Mouse (Mus musculus) left cerebral cortex, postnatal 10 days (tissue): ENCODE measurements at regions not wholly inside any gene's neighbourhood (a gene's known extent, or its start where the extent isn't known, plus 50 kb on each side); places are given as distances from the start of the nearest gene placed in this dataset.
A peak's percentile ranks its signal among the peaks of the same experiment; 100 is the strongest.

Source experiments
- DNase-seq, 2 experiments: peaks; one replicate each; pipeline ENCODE4 v3.0.0; 2021 to 2022; ENCODE audit warnings: low spot score in 2 of 2, mixed read lengths in 1 of 2; ENCODE audit errors: extremely low spot score in 1 of 2
- intact Hi-C: fragments of 180-260 bp; cut with DNase I; formaldehyde crosslinking; loops from one replicate; pipeline ENCODE4 v1.15.1; 2025

GRCm38 (mm10) chr15:51074196-51074595, 2810.5 kb upstream of the Gm7489 start:
- DNase-seq = no peak
- intact Hi-C loops = no loop called here

- intact Hi-C loops = no loop called here
- no peak for DNase-seq
These were observed 2800.9 kb upstream of the Gm7489 start for GRCm38 (mm10) chr15:51083677-51084322.

- intact Hi-C loops = no loop called here
These were observed 2791.8 kb upstream of the Gm7489 start for GRCm38 (mm10) chr15:51092936-51093335.

GRCm38 (mm10) chr15:51103948-51104347, 2780.8 kb upstream of the Gm7489 start:
- no peak for DNase-seq
- intact Hi-C loops = no loop called here

More at GRCm38 (mm10) chr15:51092936-51093335, 2791.8 kb upstream of the Gm7489 start:
- no peak for DNase-seq

GRCm38 (mm10) chr15:51104362-51104761, 2780.3 kb upstream of the Gm7489 start:
- no peak for DNase-seq
- intact Hi-C loops = no loop called here

GRCm38 (mm10) chr15:51104796-51105195, 2779.9 kb upstream of the Gm7489 start:
- no peak for DNase-seq
- intact Hi-C loops = no loop called here

GRCm38 (mm10) chr15:51105359-51106008, 2779.2 kb upstream of the Gm7489 start:
- intact Hi-C loops = no loop called here
- no peak for DNase-seq

- no peak for DNase-seq
- intact Hi-C loops = no loop called here
These were observed 2774.5 kb upstream of the Gm7489 start for GRCm38 (mm10) chr15:51110186-51110585.

GRCm38 (mm10) chr15:51125896-51126295, 2758.8 kb upstream of the Gm7489 start:
- DNase-seq = no peak

GRCm38 (mm10) chr15:51131017-51131416, 2753.7 kb upstream of the Gm7489 start:
- intact Hi-C loops = no loop called here
- DNase-seq = no peak

More at GRCm38 (mm10) chr15:51125896-51126295, 2758.8 kb upstream of the Gm7489 start:
- intact Hi-C loops = no loop called here

GRCm38 (mm10) chr15:51136121-51136520, 2748.6 kb upstream of the Gm7489 start:
- no peak for DNase-seq
- intact Hi-C loops = no loop called here

- intact Hi-C loops = no loop called here
- peak in 1 of 2 experiments; percentile 36 for DNase-seq
These were observed 2745.2 kb upstream of the Gm7489 start for GRCm38 (mm10) chr15:51139507-51139906.

GRCm38 (mm10) chr15:51173976-51174620, 2710.6 kb upstream of the Gm7489 start:
- intact Hi-C loops = no loop called here
- no peak for DNase-seq

GRCm38 (mm10) chr15:51176466-51176865, 2708.2 kb upstream of the Gm7489 start:
- intact Hi-C loops = no loop called here
- no peak for DNase-seq

GRCm38 (mm10) chr15:51189134-51189533, 2695.6 kb upstream of the Gm7489 start:
- DNase-seq = no peak
- intact Hi-C loops = no loop called here

GRCm38 (mm10) chr15:51197466-51198158, 2687.1 kb upstream of the Gm7489 start:
- intact Hi-C loops = no loop called here
- no peak for DNase-seq

- DNase-seq = peak; percentile 13 to 23
- intact Hi-C loops = no loop called here
These were observed 2681.4 kb upstream of the Gm7489 start for GRCm38 (mm10) chr15:51203351-51203750.

GRCm38 (mm10) chr15:51206050-51206449, 2678.7 kb upstream of the Gm7489 start:
- intact Hi-C loops = no loop called here
- no peak for DNase-seq

GRCm38 (mm10) chr15:51206773-51207172, 2677.9 kb upstream of the Gm7489 start:
- DNase-seq = no peak

More at GRCm38 (mm10) chr15:51206773-51207172, 2677.9 kb upstream of the Gm7489 start:
- intact Hi-C loops = no loop called here
